Mouse (Mus musculus) kidney, adult 8-10 months (tissue): ENCODE results near the gene Fam107b.

Experiments used
- DNase-seq, 2 experiments: peaks; one replicate each; pipeline ENCODE4 v3.0.0; 2022

Fam107b gene

DNA sequence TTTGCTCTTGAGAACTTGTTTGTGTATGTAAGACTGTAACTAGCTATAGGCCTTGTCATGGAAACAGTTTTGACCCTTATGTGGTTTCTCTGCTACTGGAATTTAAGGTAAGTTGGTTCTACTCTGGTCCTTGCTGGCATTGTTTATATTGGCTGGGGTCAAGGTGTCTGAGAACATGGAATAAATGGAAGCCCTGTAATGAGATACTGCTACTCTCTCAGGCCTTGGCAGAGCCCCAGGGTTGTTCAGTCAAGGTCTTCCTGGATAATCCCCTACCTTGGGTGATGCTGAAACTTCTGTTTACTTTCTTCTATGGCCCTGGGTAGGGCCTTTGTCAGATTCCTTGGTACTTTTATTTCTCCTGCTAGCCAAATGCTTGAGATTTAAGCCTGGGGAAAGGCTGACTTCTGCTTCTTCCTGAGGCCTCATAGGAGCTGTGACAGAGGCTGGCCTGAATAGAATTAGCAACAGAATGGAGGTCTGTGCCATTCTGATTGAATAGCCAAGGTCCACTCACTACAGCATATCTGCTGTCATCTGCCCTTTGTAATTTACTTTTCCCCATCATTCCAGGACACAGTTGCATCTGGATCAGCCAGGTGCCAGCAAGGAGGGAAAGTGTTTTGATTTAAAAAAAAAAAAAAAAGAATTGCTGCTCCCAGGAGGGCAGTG, 217.6 kb downstream of the Fam107b start:
- no peak for DNase-seq

GRCm38 (mm10) chr2:3788424-3788786, 218.1 kb downstream of the Fam107b start:
- no peak for DNase-seq

DNA sequence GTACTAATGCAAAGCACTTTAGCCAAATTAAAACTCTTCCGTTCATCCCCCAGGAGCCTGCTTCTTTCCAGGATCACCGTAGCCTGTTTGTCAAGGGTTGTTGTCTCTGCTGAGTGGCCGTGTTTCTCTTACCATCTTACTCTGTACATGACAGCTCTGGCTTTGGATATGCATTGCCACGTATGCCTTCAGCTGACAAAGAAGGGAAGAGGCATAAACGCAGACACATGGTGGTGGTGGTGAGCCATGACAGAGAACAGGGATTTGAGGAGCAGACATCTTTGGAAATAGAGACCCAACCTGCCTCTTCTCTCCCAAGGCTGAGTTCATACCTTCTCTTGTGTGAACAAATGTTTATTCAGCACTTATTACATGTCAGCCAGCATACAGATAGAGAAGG, 226.3 kb downstream of the Fam107b start:
- no peak for DNase-seq

DNA sequence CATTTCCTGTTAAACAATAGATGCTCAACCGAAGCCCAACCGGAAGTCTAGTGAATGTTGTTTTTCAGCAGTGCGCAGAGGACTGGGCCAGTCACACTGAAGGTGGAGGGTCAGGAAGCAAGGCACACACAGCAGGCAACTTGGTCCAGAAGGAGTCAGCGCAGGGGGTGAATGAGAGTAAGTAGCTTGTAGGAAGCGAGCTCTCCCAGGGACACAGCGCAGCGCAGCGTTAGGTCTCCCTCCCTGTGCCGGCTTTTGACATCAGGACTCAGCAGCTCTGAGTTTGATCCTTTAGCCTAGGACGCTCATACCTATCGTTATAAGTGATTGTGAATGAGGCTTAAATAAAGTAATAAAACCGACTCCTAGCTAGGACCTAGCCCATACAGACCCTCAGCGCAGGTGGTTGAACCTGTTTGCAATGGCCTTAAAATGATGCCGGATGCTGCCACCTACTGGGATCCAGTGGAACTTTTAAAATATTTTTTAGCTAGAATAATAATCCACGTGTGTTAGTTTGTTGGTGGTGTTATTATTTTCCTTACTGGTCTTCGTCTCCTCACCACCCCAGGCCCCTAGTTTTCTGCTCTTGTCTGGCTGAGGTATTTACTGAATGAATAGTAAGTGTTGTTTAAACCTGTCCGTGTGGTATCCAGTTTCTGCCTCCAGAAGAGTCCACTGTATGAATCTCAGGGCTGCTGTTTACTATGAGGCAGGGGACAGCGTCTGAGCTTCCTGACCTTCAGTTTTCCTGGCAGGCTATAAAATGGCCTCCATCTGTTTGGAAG, 229.7 kb downstream of the Fam107b start:
- peak; percentile 19 to 40 for DNase-seq

- DNase-seq: no peak
Observed at GRCm38 (mm10) chr2:3800555-3800878, 230.2 kb downstream of the Fam107b start.

GRCm38 (mm10) chr2:3805742-3806141, 235.5 kb downstream of the Fam107b start:
- DNase-seq: no peak

GRCm38 (mm10) chr2:3810321-3810720, 240.0 kb downstream of the Fam107b start:
- DNase-seq: no peak

- DNase-seq: peak; percentile 28 to 35
Observed at GRCm38 (mm10) chr2:3816142-3816609, 245.9 kb downstream of the Fam107b start.

DNA sequence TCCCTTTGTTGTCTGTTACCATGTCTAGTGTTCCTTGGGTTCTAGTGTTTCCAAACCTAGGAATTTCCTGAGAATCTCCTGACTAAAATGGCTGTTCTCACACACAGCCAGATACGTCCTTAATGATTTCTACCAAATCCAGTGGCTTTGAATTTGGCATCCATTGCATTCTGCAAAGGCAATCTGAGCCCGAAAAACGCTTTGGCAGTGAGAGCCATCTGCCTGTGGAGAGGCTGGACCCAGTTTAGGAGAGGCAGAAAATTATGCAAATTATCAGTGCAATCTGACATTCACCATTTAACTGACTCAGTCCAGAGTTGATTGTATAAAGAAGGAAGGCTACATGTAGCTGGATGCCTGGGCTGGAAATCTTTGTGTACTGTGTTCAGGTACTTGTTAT, 247.3 kb downstream of the Fam107b start:
- DNase-seq: no peak

- no peak for DNase-seq
Observed at GRCm38 (mm10) chr2:3822483-3823455, 252.5 kb downstream of the Fam107b start.
